Mouse (Mus musculus) midbrain, embryonic 14.5 days (tissue): Measurements from ENCODE around the gene Sucnr1. TPM values are rescaled to one million over a fixed set of nuclear protein-coding genes. Genes with fewer than 3 reads are reported as not detected.

Source experiments
- ATAC-seq: fragments of 200-750 bp; cut with Nextera tagmentation; 2 replicates; pipeline ENCODE4 v1.8.0; 2017; ENCODE audit warnings: moderate number of reproducible peaks, moderate library complexity; ENCODE audit not compliant: low FRiP score, low TSS enrichment
- DNase-seq: peaks from one replicate; pipeline ENCODE4 v3.0.0-alpha.2; 2015
- H3K27ac ChIP-seq: fragments of 300-500 bp; sonication (generic); replicated peaks from 2 replicates; pipeline ENCODE4 v1.5.1; 2014; ENCODE audit warnings: mild to moderate bottlenecking, low read depth, low read length, moderate library complexity
- H3K27me3 ChIP-seq: fragments of 300-500 bp; sonication (generic); 2 replicates; pipeline ENCODE4 v1.6.1; 2014; ENCODE audit warnings: low read length, control low read depth, mixed read lengths; ENCODE audit not compliant: control insufficient read depth, insufficient read depth
- H3K36me3 ChIP-seq: fragments of 300-500 bp; sonication (generic); 2 replicates; pipeline ENCODE4 v1.6.1; 2014; ENCODE audit warnings: low read length, control low read depth; ENCODE audit not compliant: control insufficient read depth, insufficient read depth
- H3K4me1 ChIP-seq: fragments of 300-500 bp; sonication (generic); 2 replicates; pipeline ENCODE4 v1.6.1; 2014; ENCODE audit warnings: mild to moderate bottlenecking, antibody characterized with exemption, low read length, control low read depth; ENCODE audit not compliant: control insufficient read depth, insufficient read depth
- H3K4me2 ChIP-seq: fragments of 300-500 bp; sonication (generic); 2 replicates; pipeline ENCODE4 v1.6.1; 2014; ENCODE audit warnings: mild to moderate bottlenecking, low read length, moderate library complexity
- H3K4me3 ChIP-seq: fragments of 300-500 bp; sonication (generic); replicated peaks from 2 replicates; pipeline ENCODE4 v1.5.1; 2014; ENCODE audit warnings: low read depth, low read length
- H3K9ac ChIP-seq: fragments of 300-500 bp; sonication (generic); replicated peaks from 2 replicates; pipeline ENCODE4 v1.6.1; 2014; ENCODE audit warnings: mild to moderate bottlenecking, low read length, moderate library complexity
- H3K9me3 ChIP-seq: fragments of 300-500 bp; sonication (generic); 2 replicates; pipeline ENCODE4 v1.6.1; 2016; ENCODE audit warnings: low read length, control low read depth, mixed read lengths; ENCODE audit not compliant: control insufficient read depth
- WGBS: fragments of 180-500 bp; shearing (Covaris S2); extraction: QIAGEN DNeasy Blood & Tissue Kit; methylation state at CpG from one replicate; pipeline ENCODE4 v1.1.7; 2014; 5-methylcytosine and 5-hydroxymethylcytosine counted together
- polyA plus RNA-seq: library from polyadenylated mRNA; unstranded; fragments of >200 nt; fragmentation: Nextera tagmentation; extraction: Ambion mirVana; gene quantifications from 2 replicates; pipeline ENCODE4 v1.2.1, GENCODE M21; 2014

Gene Sucnr1
- polyA plus RNA-seq, 1 experiment from 2014 or later = not detected

DNA sequence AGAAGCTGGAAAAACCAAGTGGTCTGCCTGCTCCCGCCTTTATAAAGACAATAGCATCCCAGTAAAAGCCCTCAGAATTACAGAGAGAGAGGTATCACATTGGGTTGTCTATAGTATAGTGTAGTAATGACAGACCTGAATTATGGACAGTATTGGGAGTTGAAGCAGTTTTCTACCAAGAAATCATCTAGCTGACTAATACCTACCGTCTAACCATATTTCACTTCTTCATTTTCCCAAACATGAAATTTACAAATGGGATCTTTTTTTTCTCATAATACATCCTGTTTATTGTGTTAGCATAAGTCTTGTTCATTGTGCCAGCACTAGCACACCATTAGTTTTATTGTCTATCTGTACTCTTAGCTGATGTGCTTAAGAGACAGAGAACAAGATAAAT, 44.9 kb downstream of the Sucnr1 start:
- Histone ChIP-seq H3K36me3 (no peaks in the 10 kb centered on the region), H3K27ac (no peak overlapping the region), H3K4me1 (no peaks in the 10 kb centered on the region), H3K4me3 (no peak overlapping the region), H3K4me2 (no peak overlapping the region), H3K27me3 (no peaks in the 10 kb centered on the region), H3K9ac (no peak overlapping the region), H3K9me3 (no peaks in the 10 kb centered on the region)
- ATAC-seq (no peak), DNase-seq (no peak)
- WGBS = 91% methylated on average over 2 of the region's 2 CpGs

DNA sequence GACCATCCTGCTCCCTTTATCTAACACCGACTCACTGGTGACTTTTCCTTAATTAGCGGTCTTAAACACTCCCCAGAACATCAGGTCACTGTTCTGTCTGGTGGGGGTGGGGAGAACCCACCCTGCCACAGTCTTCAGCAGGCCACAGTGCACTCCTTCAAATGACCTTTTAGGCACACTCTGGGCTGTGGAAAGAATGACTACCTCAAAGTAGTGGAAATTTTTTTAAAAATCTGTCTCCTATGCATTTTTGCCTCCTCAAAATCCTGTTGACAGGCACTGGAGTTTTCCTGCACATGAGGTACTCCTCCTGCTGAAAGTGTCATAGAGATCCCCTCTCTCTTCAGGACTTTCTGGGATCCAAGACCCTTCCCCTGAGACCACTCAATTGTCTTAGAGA, 46.6 kb downstream of the Sucnr1 start:
- no peaks in the 10 kb centered on the region for H3K4me1 ChIP-seq
- DNase-seq = no peak
- no peak for ATAC-seq
- H3K9ac ChIP-seq = no peak overlapping the region
- H3K4me3 ChIP-seq = no peak overlapping the region
- H3K27ac ChIP-seq = no peak overlapping the region
- H3K27me3 ChIP-seq = no peaks in the 10 kb centered on the region
- H3K9me3 ChIP-seq = no peaks in the 10 kb centered on the region
- no peaks in the 10 kb centered on the region for H3K36me3 ChIP-seq
- WGBS = 83% methylated on average over 2 of the region's 2 CpGs
- H3K4me2 ChIP-seq = no peak overlapping the region

DNA sequence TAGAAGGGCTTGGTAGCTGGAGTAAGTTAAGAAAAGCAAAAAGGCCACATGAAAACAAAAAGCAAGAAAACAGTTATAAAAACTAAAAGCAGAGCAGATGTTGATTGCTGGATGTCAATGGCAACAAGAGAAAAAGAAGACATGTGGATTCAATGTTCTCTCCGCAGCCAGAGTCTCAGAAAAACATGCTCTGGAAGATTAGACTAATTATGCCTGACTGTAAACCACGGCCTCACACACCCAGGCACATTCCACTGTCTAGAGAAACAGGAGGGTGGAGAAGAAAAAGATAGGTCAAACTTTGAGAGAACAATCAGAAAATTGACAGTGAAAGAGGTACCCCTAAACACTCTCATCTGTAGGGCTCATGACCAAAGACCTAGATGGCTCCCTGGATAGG, 54.1 kb downstream of the Sucnr1 start:
- 82% methylated on average over 2 of the region's 2 CpGs for WGBS
- H3K4me3 ChIP-seq = no peak overlapping the region
- H3K27me3 ChIP-seq = no peaks in the 10 kb centered on the region
- no peaks in the 10 kb centered on the region for H3K36me3 ChIP-seq
- no peak overlapping the region for H3K4me2 ChIP-seq
- no peaks in the 10 kb centered on the region for H3K4me1 ChIP-seq
- DNase-seq (no peak), ATAC-seq (no peak)
- no peak overlapping the region for H3K9ac ChIP-seq
- H3K27ac ChIP-seq = no peak overlapping the region
- H3K9me3 ChIP-seq = no peaks in the 10 kb centered on the region

Other genes with a start within 250 kb of the Sucnr1 start
- not detected in 2 replicates for gene Gm8298, start 220.8 kb upstream of the Sucnr1 start, polyA plus RNA-seq
- gene C130079G13Rik, start 156.7 kb upstream of the Sucnr1 start, polyA plus RNA-seq = not detected in 2 replicates
- not detected in 2 replicates for gene Aadacl2, start 75.1 kb upstream of the Sucnr1 start, polyA plus RNA-seq
- gene Aadac, start 56.2 kb upstream of the Sucnr1 start, polyA plus RNA-seq = not detected in 2 replicates